Mouse (Mus musculus): ENCODE data around the gene Tmem174. TPM values are rescaled to one million over a fixed set of nuclear protein-coding genes. Genes with fewer than 3 reads are reported as not detected.

Tmem174 gene
- not detected in 2 replicates for total RNA-seq (2014; rRNA removed)
- polyA plus RNA-seq (2012; rRNA removed): not detected in 2 replicates

- Histone ChIP-seq H3K27ac (replicated peaks; ENCODE audit: insufficient read depth, low read depth, low read length) (no peak within 1 kb of the TSS), H3K36me3 (ENCODE audit: control insufficient read depth, insufficient read depth, low read length) (no peaks in the 10 kb centered on the region), H3K9ac (ENCODE audit: low read depth, low read length) (no peak within 1 kb of the TSS), H3K27me3 (ENCODE audit: control insufficient read depth, insufficient read depth, low read length) (no peaks in the 10 kb centered on the region), H3K4me3 (ENCODE audit: insufficient read depth, low read depth, low read length) (no peak within 1 kb of the TSS), H3K4me1 (ENCODE audit: control insufficient read depth, insufficient read depth, low read length) (no peaks in the 10 kb centered on the region), H3K79me2 (ENCODE audit: control insufficient read depth, insufficient read depth, low read length) (no peaks in the 10 kb centered on the region)
- DNase-seq (ENCODE audit: extremely low read depth, low read depth, low spot score): no peak
- TF ChIP-seq POLR2A (IDR thresholded peaks at IDR 0.05; ENCODE audit: extremely low read depth, insufficient read depth, low read length) (no peak), CTCF (IDR thresholded peaks at IDR 0.05; ENCODE audit: low read depth, low read length) (no peak)
- 88% methylated on average over 12 of the region's 12 CpGs for WGBS
These were observed at the start of gene Tmem174 for GRCm38 (mm10) chr13:98637145-98637544. Tmem174 (minus strand) TSS chr13:98637410.

GRCm38 (mm10) chr13:98684144-98684900, 47.1 kb upstream of the Tmem174 start:
- Histone ChIP-seq H3K36me3 (ENCODE audit: control insufficient read depth, insufficient read depth, low read length) (no peaks in the 10 kb centered on the region), H3K27ac (replicated peaks; ENCODE audit: insufficient read depth, low read depth, low read length) (no peak overlapping the region), H3K9ac (ENCODE audit: low read depth, low read length) (no peak overlapping the region), H3K79me2 (ENCODE audit: control insufficient read depth, insufficient read depth, low read length) (no peaks in the 10 kb centered on the region), H3K4me1 (ENCODE audit: control insufficient read depth, insufficient read depth, low read length) (0 out of 2 replicates have a peak, but pooled peaks cover 1% of the 10 kb centered on the region), H3K27me3 (ENCODE audit: control insufficient read depth, insufficient read depth, low read length) (no peaks in the 10 kb centered on the region), H3K4me3 (ENCODE audit: insufficient read depth, low read depth, low read length) (no peak overlapping the region)
- TF ChIP-seq POLR2A (IDR thresholded peaks at IDR 0.05; ENCODE audit: extremely low read depth, insufficient read depth, low read length): no peak
- no peak for TF ChIP-seq CTCF (IDR thresholded peaks at IDR 0.05; ENCODE audit: low read depth, low read length)
- 55% methylated on average over 9 of the region's 9 CpGs for WGBS
- peak; percentile 69 for DNase-seq (ENCODE audit: extremely low read depth, low read depth, low spot score)

- no peak overlapping the region for H3K27ac ChIP-seq (replicated peaks; ENCODE audit: insufficient read depth, low read depth, low read length)
- no peaks in the 10 kb centered on the region for H3K79me2 ChIP-seq (ENCODE audit: control insufficient read depth, insufficient read depth, low read length)
- no peak for DNase-seq (ENCODE audit: extremely low read depth, low read depth, low spot score)
- H3K4me1 ChIP-seq (ENCODE audit: control insufficient read depth, insufficient read depth, low read length): 0 out of 2 replicates have a peak, but pooled peaks cover 1% of the 10 kb centered on the region
- H3K27me3 ChIP-seq (ENCODE audit: control insufficient read depth, insufficient read depth, low read length): no peaks in the 10 kb centered on the region
- no peak overlapping the region for H3K4me3 ChIP-seq (ENCODE audit: insufficient read depth, low read depth, low read length)
- H3K9ac ChIP-seq (ENCODE audit: low read depth, low read length): no peak overlapping the region
- TF ChIP-seq POLR2A (IDR thresholded peaks at IDR 0.05; ENCODE audit: extremely low read depth, insufficient read depth, low read length) (no peak), CTCF (IDR thresholded peaks at IDR 0.05; ENCODE audit: low read depth, low read length) (no peak)
- WGBS: 85% methylated on average over 2 of the region's 2 CpGs
- H3K36me3 ChIP-seq (ENCODE audit: control insufficient read depth, insufficient read depth, low read length): no peaks in the 10 kb centered on the region
These were observed 46.2 kb upstream of the Tmem174 start for GRCm38 (mm10) chr13:98683412-98683811.

- Histone ChIP-seq H3K27me3 (ENCODE audit: control insufficient read depth, insufficient read depth, low read length) (no peaks in the 10 kb centered on the region), H3K4me3 (ENCODE audit: insufficient read depth, low read depth, low read length) (no peak overlapping the region), H3K9ac (ENCODE audit: low read depth, low read length) (no peak overlapping the region), H3K27ac (replicated peaks; ENCODE audit: insufficient read depth, low read depth, low read length) (no peak overlapping the region), H3K36me3 (ENCODE audit: control insufficient read depth, insufficient read depth, low read length) (no peaks in the 10 kb centered on the region), H3K4me1 (ENCODE audit: control insufficient read depth, insufficient read depth, low read length) (0 out of 2 replicates have a peak, but pooled peaks cover 1% of the 10 kb centered on the region), H3K79me2 (ENCODE audit: control insufficient read depth, insufficient read depth, low read length) (no peaks in the 10 kb centered on the region)
- WGBS: 84% methylated on average over 5 of the region's 5 CpGs
- TF ChIP-seq POLR2A (IDR thresholded peaks at IDR 0.05; ENCODE audit: extremely low read depth, insufficient read depth, low read length): no peak
- no peak for TF ChIP-seq CTCF (IDR thresholded peaks at IDR 0.05; ENCODE audit: low read depth, low read length)
- DNase-seq (ENCODE audit: extremely low read depth, low read depth, low spot score): no peak
These were observed 43.4 kb upstream of the Tmem174 start for GRCm38 (mm10) chr13:98680470-98681060.

GRCm38 (mm10) chr13:98679631-98680041, 42.4 kb upstream of the Tmem174 start:
- no peak overlapping the region for H3K9ac ChIP-seq (ENCODE audit: low read depth, low read length)
- no peaks in the 10 kb centered on the region for H3K79me2 ChIP-seq (ENCODE audit: control insufficient read depth, insufficient read depth, low read length)
- TF ChIP-seq CTCF (IDR thresholded peaks at IDR 0.05; ENCODE audit: low read depth, low read length) (no peak), POLR2A (IDR thresholded peaks at IDR 0.05; ENCODE audit: extremely low read depth, insufficient read depth, low read length) (no peak)
- WGBS: 72% methylated on average over 4 of the region's 4 CpGs
- DNase-seq (ENCODE audit: extremely low read depth, low read depth, low spot score): no peak
- H3K4me3 ChIP-seq (ENCODE audit: insufficient read depth, low read depth, low read length): no peak overlapping the region
- no peaks in the 10 kb centered on the region for H3K27me3 ChIP-seq (ENCODE audit: control insufficient read depth, insufficient read depth, low read length)
- no peak overlapping the region for H3K27ac ChIP-seq (replicated peaks; ENCODE audit: insufficient read depth, low read depth, low read length)
- no peaks in the 10 kb centered on the region for H3K36me3 ChIP-seq (ENCODE audit: control insufficient read depth, insufficient read depth, low read length)
- H3K4me1 ChIP-seq (ENCODE audit: control insufficient read depth, insufficient read depth, low read length): no peaks in the 10 kb centered on the region

GRCm38 (mm10) chr13:98679230-98679629, 42.0 kb upstream of the Tmem174 start:
- H3K4me1 ChIP-seq (ENCODE audit: control insufficient read depth, insufficient read depth, low read length): no peaks in the 10 kb centered on the region
- no peak overlapping the region for H3K27ac ChIP-seq (replicated peaks; ENCODE audit: insufficient read depth, low read depth, low read length)
- no peaks in the 10 kb centered on the region for H3K36me3 ChIP-seq (ENCODE audit: control insufficient read depth, insufficient read depth, low read length)
- no peaks in the 10 kb centered on the region for H3K79me2 ChIP-seq (ENCODE audit: control insufficient read depth, insufficient read depth, low read length)
- 97% methylated on average over 1 of the region's 1 CpGs for WGBS
- TF ChIP-seq CTCF (IDR thresholded peaks at IDR 0.05; ENCODE audit: low read depth, low read length) (no peak), POLR2A (IDR thresholded peaks at IDR 0.05; ENCODE audit: extremely low read depth, insufficient read depth, low read length) (no peak)
- no peak overlapping the region for H3K9ac ChIP-seq (ENCODE audit: low read depth, low read length)
- no peak overlapping the region for H3K4me3 ChIP-seq (ENCODE audit: insufficient read depth, low read depth, low read length)
- H3K27me3 ChIP-seq (ENCODE audit: control insufficient read depth, insufficient read depth, low read length): no peaks in the 10 kb centered on the region
- DNase-seq (ENCODE audit: extremely low read depth, low read depth, low spot score): no peak
